Mouse (Mus musculus) spleen, postnatal 36 days (tissue): ENCODE results near the gene Nbea.
"Not testable (repeated sequence)": the region's sequence is repeated elsewhere in the genome, so short reads cannot be mapped to it uniquely, and the experiment has no call there.

Experiments used
- DNase-seq, 2 experiments: peaks; one replicate each; pipeline ENCODE4 v3.0.0; 2022; ENCODE audit warnings: low spot score in 2 of 2, mixed read lengths in 1 of 2

The Nbea gene

DNA sequence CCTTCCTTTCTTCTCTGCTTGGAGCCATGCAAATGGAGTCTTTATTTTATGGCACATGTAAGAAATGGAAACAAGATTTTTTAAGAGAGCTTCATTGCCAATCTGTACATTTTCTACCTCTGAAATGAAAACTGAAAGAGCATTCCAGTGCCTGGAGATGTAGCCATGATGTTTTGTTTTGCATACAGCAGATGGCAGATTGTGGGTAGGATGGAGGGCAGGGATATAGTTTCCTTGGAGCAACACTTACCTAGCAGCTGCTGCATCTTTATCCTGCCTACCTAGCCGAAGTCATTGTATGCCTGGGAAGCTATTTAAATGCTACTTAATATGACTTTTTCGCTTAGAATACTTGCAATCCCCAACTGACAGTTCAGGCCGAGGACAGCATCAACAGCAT lies 518.8 kb downstream of the Nbea start:
- no peak for DNase-seq

DNA sequence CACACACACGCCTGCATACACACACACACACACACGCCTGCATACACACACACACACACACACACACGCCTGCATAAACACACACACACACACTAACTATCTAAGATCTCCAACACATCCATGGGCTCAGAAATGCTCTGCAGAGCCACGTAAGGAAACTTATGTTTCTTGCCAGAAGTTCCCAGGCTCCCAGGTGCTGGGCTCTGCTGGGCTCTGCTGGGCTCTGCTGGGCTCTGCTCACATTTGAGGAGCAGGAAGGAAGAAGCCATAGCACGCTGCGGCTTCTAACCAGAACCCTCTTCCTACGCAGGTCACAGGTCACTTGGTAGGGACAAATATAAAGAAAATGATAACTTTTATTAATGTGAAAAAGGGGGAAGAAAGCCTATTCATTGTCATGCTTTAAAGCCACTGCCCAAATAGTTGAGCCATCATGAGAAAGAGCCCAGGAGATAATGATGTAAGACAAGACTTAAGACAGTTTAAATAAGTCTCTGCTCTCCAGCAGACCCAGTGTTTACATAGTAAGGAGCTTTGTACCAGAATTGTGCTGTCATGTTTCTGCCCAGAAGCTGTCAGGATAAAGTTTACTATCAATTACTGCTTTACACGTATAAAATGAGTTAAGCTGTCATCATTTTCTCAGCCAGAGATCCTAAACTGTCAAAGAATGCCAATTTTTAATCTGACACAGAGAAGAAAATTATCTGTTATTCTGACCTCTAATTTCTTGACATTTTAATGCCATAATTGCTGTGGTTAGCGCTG lies 521.6 kb downstream of the Nbea start:
- DNase-seq = no peak

DNA sequence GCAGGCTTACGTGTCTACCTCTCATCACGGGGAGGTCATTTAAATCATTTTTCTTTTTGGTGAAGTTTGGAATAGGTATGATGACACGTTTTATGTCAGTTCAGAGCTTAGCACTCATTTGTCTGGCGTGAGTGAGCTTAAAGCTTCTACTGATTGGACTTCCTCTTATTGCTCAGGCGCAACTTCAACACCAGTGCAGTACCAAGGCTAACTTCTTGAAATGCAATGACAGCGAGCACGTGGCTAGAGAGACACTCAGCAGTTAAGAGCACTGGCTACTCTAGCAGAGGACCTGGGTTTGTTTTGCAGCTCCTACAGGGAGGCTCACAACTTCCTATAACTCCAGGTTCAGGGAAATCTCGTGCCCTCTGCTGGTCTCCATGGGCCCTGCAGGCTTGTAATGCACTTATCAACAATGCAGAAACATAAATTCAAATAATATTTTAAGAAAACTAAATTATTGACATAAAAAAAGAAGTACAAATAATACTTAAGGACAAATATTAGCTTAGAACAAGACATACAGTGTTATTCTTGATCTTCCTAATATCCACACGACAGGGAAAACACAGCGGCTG lies 523.2 kb downstream of the Nbea start:
- no peak for DNase-seq

DNA sequence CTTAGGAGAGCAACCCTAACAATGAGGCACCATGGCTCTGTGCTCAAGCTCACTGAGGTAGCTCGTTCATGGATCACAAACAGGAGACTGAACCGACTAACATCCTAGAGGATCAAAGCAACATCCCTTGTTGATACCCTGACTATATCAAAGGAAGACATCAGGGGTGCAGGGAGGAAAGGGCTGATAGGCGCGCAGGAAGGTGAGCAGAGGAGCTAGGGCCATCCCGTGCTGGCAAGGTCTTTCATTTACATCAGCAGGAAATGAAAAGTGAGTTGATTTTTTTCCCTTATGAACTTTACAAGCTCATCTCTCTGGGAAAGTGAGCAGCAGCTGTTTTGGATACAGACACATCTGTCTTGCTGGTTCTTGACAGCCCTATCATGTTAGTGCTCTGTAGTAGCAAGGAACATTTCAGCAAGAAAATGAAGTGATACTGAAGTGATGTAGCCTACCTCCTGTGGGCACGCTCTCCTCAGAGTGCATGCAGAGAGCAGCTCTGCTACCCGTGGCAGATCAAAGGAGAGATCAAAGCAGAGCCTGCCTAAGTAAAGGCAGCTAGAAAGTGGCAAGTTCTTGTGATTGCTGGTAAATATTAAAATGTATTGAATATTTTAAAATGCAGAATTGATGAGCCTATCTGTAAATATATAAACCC lies 523.8 kb downstream of the Nbea start:
- DNase-seq = no peak

DNA sequence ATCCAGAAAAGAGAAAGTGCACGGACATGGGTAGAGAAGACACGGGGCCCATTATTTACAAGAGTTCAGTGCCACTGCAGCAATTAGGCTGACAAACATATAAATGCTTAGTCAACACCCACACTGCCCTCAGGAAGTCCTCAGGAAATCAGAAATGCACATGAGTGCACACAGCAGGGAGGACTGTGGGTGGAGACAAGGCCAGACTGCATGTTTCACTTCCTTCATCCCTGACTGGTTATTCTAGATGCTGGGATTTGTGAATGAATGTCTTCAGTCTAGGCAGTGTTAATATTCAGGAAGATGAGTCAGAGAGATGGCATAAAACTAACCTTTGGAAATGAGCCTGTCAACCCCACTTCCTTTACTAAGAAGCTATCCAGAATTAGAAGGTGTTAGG lies 531.2 kb downstream of the Nbea start:
- peak; percentile 12 to 26 for DNase-seq

DNA sequence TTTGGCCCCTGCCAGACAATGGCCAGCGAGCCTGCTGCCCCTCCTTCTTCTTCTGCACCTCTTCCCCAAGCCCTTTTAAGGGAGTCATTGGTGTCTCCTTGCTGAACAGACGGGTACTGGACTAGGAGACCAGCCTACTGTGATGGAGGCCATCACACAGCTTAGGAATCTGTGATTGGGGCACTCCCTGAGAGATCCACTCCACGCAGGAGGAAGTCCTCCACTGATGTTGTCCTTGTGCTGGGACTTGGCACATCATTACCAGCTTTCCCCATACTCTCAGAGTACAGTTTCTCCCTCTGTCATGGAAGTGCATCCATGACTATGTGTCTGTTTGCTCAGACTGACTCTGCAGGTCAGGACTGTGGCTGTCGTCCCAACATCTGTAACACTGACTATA lies 531.6 kb downstream of the Nbea start:
- no peak for DNase-seq

DNA sequence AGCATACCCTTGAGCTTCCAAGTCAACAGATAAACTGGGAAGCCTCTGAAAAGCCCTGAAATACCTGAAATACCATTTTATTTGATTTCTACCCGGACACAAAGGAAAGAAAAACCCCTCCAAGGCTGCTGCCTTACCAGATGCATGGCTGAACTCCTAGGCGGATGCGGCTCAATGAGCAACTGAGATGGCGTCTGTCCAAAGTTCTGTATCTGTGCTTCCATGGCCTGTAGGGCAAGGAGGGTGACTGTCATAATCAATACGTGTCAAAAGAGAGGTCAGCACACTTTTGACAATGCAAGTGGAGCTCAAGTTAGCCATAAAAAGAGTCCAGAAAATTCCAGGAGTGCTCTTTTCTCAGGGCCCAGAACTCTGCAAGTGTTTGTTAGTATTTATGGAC lies 534.0 kb downstream of the Nbea start:
- DNase-seq = no peak

DNA sequence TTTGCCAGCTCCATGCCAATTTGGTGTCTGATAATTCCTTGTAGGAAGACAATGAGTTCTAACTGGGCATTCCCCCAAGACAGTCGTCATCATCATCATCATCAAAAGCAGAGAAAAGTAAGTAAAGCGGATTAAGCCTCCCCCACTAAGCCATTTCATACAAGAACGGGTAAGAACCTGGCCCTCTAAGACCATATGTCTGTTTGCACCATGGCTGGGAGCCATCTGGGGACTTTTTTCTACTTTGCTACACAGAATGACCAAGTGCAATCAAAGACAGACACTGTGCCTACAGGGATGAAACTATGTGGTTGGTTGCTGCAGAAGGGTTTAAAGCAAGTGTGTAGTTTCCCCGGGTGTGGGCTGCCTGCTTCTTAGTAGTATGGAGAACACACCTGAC lies 535.2 kb downstream of the Nbea start:
- no peak for DNase-seq

DNA sequence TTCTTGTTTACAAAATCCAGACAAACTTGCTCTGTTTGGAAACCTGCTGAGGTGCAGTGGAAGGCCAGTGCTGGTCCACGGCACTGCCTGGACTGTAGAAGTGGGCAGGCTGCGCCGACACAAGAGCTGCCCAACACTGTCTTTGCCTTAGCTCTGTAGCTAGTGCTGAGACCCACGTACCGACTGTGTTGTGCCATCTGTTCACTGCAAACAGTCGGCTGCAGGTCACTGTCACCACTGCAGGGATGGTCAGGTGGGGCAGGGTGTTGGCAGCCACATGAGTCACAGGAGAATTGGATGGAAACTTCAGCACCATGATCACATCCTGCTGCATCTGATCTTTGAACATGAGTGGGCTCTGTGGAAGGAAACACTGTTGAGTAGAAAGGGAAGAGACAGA lies 536.3 kb downstream of the Nbea start:
- no peak for DNase-seq

DNA sequence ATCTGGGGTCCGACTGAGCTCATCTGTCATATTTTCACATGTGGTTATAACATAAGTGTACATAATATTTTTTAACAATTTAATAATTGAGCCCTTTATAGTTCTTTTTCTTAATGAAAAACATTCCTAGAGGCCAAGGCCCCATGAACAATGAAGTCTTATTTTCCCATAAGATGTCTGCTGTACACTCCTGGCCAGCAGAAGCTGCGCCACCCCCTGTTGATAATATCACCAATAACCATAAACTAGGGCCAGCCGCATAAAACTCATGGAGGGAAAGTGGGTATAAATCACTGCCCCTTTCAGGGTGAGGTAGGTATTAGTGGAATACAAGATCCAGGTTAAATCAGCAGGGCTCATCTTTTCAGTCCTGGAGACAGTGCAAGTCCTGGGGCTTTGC lies 537.1 kb downstream of the Nbea start:
- no peak for DNase-seq

DNA sequence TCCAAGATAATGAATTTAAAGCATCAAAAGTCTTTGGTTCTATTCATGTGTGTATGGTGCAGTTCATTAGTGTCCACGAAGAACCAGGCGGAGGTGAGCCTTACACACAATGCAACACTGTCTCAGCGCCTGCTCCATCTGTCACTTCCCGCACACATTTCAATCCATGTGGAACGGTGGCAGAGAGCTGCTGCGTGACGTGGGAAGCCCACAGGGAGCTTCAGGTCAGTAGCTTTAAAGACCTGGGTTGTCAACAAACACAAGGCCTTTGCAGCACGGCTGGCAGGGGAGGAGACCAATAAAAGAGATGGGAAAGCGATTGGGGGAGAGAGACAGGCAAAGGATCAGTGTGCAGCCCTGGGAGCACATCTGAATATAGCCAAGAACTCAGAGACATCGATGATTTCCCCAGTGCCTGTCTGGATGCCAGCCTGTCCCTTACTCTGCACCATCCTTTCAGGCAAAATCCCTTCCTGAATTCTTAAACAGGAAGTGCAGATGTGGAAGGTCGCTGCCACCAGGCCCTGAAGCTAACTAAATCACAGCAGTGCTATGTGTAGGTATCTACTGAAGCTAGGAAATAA lies 539.4 kb downstream of the Nbea start:
- no peak for DNase-seq

DNA sequence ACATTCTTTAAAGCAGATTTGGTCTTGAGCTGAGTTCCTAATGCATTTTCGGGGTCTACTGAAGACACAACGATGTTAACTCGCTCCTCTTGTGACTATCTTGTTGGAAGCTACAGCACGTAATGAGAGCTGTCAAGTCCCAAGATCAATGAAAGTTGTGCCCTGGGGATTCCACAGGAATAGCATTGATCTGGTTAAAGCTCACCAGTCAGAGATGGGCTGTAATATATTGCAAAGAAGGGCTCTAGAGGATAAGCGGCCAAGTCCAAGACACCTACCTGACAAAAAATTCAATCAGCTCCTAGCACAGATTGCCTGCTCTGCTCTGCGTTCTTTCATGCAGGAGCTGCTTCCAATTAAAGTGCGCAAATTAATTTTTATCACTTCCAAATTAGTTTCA lies 545.8 kb downstream of the Nbea start:
- DNase-seq = no peak

DNA sequence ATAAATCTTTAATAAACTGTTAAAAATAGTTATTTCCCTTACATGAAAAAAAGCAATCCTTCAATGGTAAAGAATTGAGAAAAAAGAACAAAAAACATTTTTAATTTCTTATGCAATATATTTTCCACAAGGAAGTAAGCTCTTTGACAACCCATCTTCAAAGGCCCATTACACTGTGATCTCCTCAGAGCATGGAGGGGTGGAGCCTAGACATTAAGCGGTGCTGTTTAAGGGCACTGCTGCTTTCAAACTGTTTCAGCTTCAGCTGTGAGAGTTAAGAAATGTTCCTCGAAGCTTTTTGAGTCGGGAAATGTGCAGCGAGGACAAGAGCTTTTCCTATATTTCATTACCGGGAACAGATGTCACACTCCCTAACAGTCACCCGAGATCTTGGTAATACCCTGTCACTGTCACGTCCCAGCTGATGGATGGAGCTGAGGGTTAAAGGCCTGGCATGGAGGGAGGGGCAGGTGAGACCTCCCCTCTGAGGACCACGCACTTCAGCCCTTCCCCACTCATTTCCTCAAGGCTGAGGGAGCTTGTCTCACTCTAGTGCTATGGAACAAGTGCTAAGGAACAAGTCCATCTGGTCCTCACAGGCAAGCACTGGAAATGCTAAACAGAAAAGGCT lies 547.8 kb downstream of the Nbea start:
- no peak for DNase-seq

DNA sequence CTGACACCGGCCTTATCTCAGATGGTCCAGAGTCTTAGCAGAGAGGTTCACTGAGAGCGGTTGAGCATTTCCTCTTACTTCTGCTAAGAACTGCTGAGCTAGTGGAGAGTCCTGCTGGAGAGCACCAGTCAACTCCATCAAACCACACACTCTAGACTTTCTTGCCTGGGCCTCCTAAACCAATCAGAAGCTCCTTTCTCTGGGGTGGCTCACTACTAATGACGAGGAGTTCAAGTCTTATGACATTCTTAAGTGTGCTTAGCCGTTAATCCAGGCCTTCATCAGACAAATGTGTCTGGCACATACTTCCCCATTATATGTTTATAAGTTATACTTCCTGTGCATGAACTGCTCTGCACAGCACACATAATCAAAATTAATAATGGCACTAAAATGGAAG lies 556.4 kb downstream of the Nbea start:
- no peak for DNase-seq

DNA sequence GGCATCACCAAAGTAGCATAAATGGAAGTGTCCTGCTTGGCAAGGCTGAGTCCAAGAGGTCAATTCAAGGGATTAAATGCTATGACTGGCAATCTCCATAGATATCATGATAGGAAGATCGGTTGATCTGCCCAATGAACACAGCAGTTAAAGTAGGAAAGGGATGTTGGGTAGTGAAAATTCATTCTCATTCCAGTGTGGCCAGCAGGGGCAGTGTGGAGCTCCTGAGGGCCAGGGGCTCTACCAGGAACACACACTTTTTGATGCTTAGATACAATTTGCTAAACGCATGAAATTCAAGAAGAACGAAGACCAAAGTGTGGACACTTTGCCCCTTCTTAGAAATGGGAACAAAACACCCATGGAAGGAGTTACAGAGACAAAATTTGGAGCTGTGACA lies 561.5 kb downstream of the Nbea start:
- not testable (repeated sequence) for DNase-seq

DNA sequence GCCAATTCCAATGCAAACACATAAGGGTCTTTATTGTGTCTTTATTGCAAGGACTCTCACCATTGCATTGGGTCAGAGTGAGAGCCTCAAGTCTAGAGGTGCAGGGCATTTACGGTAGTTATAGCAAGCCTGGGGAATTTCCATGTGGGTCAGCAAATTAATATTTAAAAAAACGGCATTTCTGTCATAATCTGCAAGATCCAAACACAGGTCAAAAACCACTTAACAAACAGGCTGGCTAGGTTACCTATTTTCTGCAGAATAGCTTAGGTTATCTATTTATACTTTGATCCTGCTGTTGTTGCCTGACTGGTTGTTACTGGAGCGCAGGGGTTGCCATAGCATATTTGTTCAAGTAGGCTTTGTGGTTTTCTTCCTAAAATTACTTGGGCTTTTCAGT lies 565.1 kb downstream of the Nbea start:
- no peak for DNase-seq

DNA sequence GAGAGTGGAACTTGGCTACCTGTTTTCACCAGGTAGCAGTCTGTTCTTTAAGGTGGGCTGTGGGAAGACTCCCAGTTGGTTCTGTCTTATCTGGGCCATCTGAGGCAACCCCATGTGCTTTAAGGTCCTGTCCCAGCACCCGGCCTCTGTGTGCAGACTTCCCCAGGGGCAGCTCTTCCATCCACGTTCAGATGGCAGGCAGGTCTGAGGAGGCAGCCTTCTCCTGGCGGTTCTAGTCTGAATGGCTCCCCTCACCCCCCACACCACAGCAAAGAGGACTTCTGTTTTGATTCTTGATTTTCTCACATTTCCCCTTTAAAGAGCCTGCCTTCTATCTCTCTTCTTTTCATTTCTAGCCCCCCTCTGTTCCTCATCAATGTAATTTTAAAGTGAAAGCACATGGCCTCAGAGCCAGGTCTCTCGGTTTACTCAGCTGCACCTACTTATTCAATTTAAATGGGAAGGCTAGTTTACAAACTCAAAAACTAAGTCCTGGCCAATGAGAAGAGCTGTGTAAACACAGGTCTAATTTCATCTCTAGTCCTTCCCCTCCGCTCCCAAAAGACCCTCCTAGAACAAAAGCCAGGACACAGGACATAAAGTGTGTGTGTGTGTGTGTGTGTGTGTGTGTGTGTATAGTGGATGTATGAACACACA lies 570.9 kb downstream of the Nbea start:
- no peak for DNase-seq

DNA sequence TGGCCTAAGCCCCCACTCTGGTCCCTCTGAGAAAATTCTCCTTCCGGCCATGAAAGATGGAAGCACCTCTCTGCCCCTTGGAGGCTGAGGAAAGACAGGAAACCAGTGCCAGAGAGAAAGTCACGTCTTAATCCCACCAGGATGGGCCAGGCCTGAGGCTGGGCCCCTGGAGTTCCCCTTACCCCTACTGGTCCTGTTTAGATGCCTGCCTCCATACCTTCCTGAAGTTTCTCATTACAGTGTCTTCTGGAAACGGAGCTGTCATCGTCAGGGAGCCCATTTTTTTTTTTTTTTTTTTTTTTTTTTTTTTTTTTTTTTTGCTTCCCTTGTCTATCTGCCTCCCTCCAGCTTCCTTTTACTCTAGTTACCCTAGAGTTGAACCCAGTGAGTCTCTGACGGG lies 571.5 kb downstream of the Nbea start:
- no peak for DNase-seq

DNA sequence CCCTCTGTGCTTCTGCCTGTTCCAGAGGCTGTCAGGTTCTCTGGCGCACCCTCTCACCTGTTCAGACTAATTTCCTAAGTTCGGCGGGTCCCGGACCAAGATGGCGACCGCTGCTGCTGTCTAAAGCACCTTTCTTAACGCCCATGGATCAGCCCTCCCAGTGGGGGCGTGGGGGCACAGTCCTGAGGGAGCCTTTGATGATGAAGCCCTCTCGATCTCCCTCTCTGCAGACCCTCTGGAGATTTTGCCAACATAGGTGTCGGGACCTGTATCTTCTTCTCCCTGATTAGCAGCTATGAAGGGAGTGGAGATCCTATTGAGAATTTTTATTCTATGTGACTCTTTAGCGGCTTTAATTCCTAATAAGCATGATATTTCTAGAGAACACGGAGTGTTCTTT lies 573.3 kb downstream of the Nbea start:
- DNase-seq = no peak

DNA sequence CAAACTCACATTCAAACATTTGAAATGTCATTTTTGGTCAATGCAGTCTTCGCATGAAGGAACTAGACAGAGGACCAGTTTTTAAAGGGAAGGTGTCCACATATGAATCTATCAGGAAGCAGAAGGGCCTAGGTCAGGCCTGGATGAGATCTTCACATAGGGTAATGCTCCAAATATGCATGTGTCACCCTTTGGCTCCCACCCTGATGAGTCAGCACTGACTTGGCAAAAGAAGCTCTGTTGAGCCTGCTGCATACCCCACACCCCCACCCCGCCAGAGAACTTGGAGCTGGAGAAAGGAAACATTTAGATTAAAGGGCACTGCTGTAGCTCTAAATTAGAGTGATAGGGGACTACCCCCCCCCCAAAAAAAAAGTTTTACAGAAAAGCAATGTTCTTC lies 583.2 kb downstream of the Nbea start:
- no peak for DNase-seq

DNA sequence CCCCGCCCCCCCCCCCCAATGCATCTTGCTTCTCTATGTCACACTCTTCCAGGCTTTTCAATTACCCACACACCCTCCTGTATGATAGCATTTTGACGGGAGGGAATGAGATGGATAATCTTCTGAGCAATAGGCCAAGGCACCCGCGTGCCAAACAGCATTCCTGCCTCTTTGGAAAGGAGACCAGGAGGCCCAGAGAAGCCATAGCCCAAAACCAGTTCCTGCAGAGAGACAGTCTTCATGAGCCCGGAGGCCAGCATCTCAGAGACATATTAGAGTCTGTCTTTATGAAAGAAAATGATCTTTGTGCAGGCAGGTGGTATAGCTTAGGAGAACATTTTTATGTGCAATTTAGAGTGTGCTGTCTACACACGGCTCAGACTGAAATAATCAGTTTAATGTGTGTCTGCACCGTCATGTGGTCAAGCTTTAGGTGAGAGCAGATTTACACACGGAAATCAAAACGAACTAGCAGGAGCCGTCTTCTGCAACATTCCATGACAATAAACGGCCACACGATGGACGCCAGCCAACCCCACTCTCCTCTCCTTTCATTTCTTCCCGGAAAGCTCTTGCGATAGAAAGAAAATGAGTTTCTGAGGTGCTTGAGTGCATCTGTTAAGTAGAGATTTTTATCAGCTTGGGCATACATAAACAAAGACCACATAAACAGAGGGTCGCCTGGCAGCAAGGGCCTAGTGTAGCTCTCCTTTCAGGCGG lies 584.0 kb downstream of the Nbea start:
- no peak for DNase-seq
